Mouse (Mus musculus): Measurements from ENCODE around the gene Pgs1. TPM values are rescaled to one million over a fixed set of nuclear protein-coding genes. Genes with fewer than 3 reads are reported as not detected.

Pgs1 gene
- total and polyA plus RNA-seq, 3 experiments: 38.1 to 60.5 (median 50.8) TPM

GRCm38 (mm10) chr11:118024111-118024510 is 38.0 kb downstream of the Pgs1 start:
- peaks cover 63 to 91% of the 10 kb centered on the region in 2 experiments for H3K36me3 ChIP-seq (replicated peaks in 1 of 2; ENCODE audit: control insufficient read depth in 1 of 2, insufficient read depth in 1 of 2, low read length in 1 of 2)
- no peak overlapping the region for H3K9ac ChIP-seq (ENCODE audit: insufficient read depth, low read depth)
- dilution Hi-C loops (cut with MboI; ENCODE audit: extremely low pct_ligation_motif_present, extremely low pct_unique_long_range_greater_than_20kb, low sequenced_read_pairs): no loop called here
- no peak for TF ChIP-seq GABPA (IDR thresholded peaks at IDR 0.05; ENCODE audit: insufficient replicate concordance, low read depth, low read length)
- no peak for TF ChIP-seq JUND (conservative IDR thresholded peaks at IDR 0.05; ENCODE audit: low read depth, low read length)
- TF ChIP-seq ZKSCAN1 (IDR thresholded peaks at IDR 0.05; ENCODE audit: borderline replicate concordance, low read depth, low read length): no peak
- no peak for TF ChIP-seq SIN3A (IDR thresholded peaks at IDR 0.05; ENCODE audit: low read length)
- TF ChIP-seq ELF1 (IDR thresholded peaks at IDR 0.05; ENCODE audit: low read depth, low read length): no peak
- no peak for TF ChIP-seq CHD1 (IDR thresholded peaks at IDR 0.05; ENCODE audit: low read depth, low read length)
- TF ChIP-seq RAD21 (IDR thresholded peaks at IDR 0.05; ENCODE audit: low read depth, low read length): no peak
- no peak for TF ChIP-seq POLR2A (IDR thresholded peaks at IDR 0.05; ENCODE audit: low read depth, low read length)
- no peak for TF ChIP-seq MYC (IDR thresholded peaks at IDR 0.05; ENCODE audit: low read depth, low read length)
- no peak for TF ChIP-seq NRF1 (IDR thresholded peaks at IDR 0.05; ENCODE audit: low read depth, low read length)
- no peak for TF ChIP-seq MXI1 (IDR thresholded peaks at IDR 0.05; ENCODE audit: low read depth, low read length)
- TF ChIP-seq ZMIZ1 (IDR thresholded peaks at IDR 0.05; ENCODE audit: low read depth, low read length): no peak
- no peak for TF ChIP-seq CHD2 (IDR thresholded peaks at IDR 0.05; ENCODE audit: low read length)
- TF ChIP-seq RCOR1 (conservative IDR thresholded peaks at IDR 0.05; ENCODE audit: low read depth, low read length): no peak
- no peak for TF ChIP-seq ZC3H11A (IDR thresholded peaks at IDR 0.05; ENCODE audit: low read depth, low read length)
- TF ChIP-seq NELFE (IDR thresholded peaks at IDR 0.05; ENCODE audit: low read depth, low read length): no peak
- no peak for TF ChIP-seq USF2 (conservative IDR thresholded peaks at IDR 0.05; ENCODE audit: low read depth, low read length)
- no peak for TF ChIP-seq MEF2A (IDR thresholded peaks at IDR 0.05; ENCODE audit: borderline replicate concordance, low read depth, low read length)
- no peak for TF ChIP-seq HCFC1 (IDR thresholded peaks at IDR 0.05; ENCODE audit: low read depth, low read length)
- H3K4me3 ChIP-seq (replicated peaks in 1 of 3; ENCODE audit: low read depth in 2 of 3, low read length in 2 of 3, poor library complexity in 1 of 3): no peak overlapping the region
- H3K27ac ChIP-seq (ENCODE audit: insufficient read depth, low read depth): no peak overlapping the region
- no peaks in the 10 kb centered on the region for H3K27me3 ChIP-seq (replicated peaks)
- in situ Hi-C loops (cut with MboI; ENCODE audit: low pct_ligation_motif_present, low pct_unique_long_range_greater_than_20kb, low sequenced_read_pairs): loop anchor here (5.0 kb wide), 1 partner anchor 152 kb away; the partner anchor contains the start of gene Tha1
- H3K4me2 ChIP-seq (ENCODE audit: insufficient read depth, low read depth, poor library complexity, severe bottlenecking): no peak overlapping the region
- no peaks in the 10 kb centered on the region for H3K4me1 ChIP-seq (ENCODE audit: control insufficient read depth in 1 of 2, insufficient read depth in 2 of 2)
- DNase-seq (ENCODE audit: extremely low read depth): no peak
- H3K9me3 ChIP-seq (replicated peaks; ENCODE audit: low read length): no peaks in the 10 kb centered on the region
- H3K79me2 ChIP-seq (replicated peaks; ENCODE audit: control insufficient read depth, extremely low read depth, insufficient read depth, poor library complexity, severe bottlenecking): no peaks in the 10 kb centered on the region

- no peaks in the 10 kb centered on the region for H3K79me2 ChIP-seq (replicated peaks; ENCODE audit: control insufficient read depth, extremely low read depth, insufficient read depth, poor library complexity, severe bottlenecking)
- no peak for DNase-seq (ENCODE audit: extremely low read depth)
- H3K27ac ChIP-seq (ENCODE audit: insufficient read depth, low read depth): no peak overlapping the region
- H3K36me3 ChIP-seq (replicated peaks in 1 of 2; ENCODE audit: control insufficient read depth in 1 of 2, insufficient read depth in 1 of 2, low read length in 1 of 2): peaks cover 26 to 62% of the 10 kb centered on the region in 2 experiments
- no peaks in the 10 kb centered on the region for H3K4me1 ChIP-seq (ENCODE audit: control insufficient read depth in 1 of 2, insufficient read depth in 2 of 2)
- H3K4me2 ChIP-seq (ENCODE audit: insufficient read depth, low read depth, poor library complexity, severe bottlenecking): no peak overlapping the region
- peaks cover 6% of the 10 kb centered on the region for H3K9me3 ChIP-seq (replicated peaks; ENCODE audit: low read length)
- in situ Hi-C loops (cut with MboI; ENCODE audit: low pct_ligation_motif_present, low pct_unique_long_range_greater_than_20kb, low sequenced_read_pairs) (no loop called here), dilution Hi-C loops (cut with MboI; ENCODE audit: extremely low pct_ligation_motif_present, extremely low pct_unique_long_range_greater_than_20kb, low sequenced_read_pairs) (no loop called here)
- H3K9ac ChIP-seq (ENCODE audit: insufficient read depth, low read depth): no peak overlapping the region
- no peaks in the 10 kb centered on the region for H3K27me3 ChIP-seq (replicated peaks)
- no peak overlapping the region for H3K4me3 ChIP-seq (replicated peaks in 1 of 3; ENCODE audit: low read depth in 2 of 3, low read length in 2 of 3, poor library complexity in 1 of 3)
- TF ChIP-seq IRF4 (IDR thresholded peaks at IDR 0.05; ENCODE audit: low read depth, low read length) (no peak), CHD2 (IDR thresholded peaks at IDR 0.05; ENCODE audit: low read length) (no peak), POLR2AphosphoS2 (IDR thresholded peaks at IDR 0.05; ENCODE audit: low read depth, low read length) (no peak), MEF2A (IDR thresholded peaks at IDR 0.05; ENCODE audit: borderline replicate concordance, low read depth, low read length) (no peak), ETS1 (conservative IDR thresholded peaks at IDR 0.05; ENCODE audit: low read depth, low read length) (no peak), SMC3 (IDR thresholded peaks at IDR 0.05; ENCODE audit: low read depth, low read length) (peak; percentile 27), EP300 (IDR thresholded peaks at IDR 0.05; ENCODE audit: low read length) (no peak), MAX (IDR thresholded peaks at IDR 0.05; ENCODE audit: low read length) (no peak), SIN3A (IDR thresholded peaks at IDR 0.05; ENCODE audit: low read length) (no peak), MAFK (IDR thresholded peaks at IDR 0.05; ENCODE audit: insufficient replicate concordance, low read length) (no peak), NRF1 (IDR thresholded peaks at IDR 0.05; ENCODE audit: low read depth, low read length) (no peak), RAD21 (IDR thresholded peaks at IDR 0.05; ENCODE audit: low read depth, low read length) (peak; percentile 26), ZC3H11A (IDR thresholded peaks at IDR 0.05; ENCODE audit: low read depth, low read length) (no peak), KAT2A (IDR thresholded peaks at IDR 0.05; ENCODE audit: insufficient replicate concordance, low read length) (no peak), BHLHE40 (IDR thresholded peaks at IDR 0.05; ENCODE audit: low read depth, low read length) (no peak), MYC (IDR thresholded peaks at IDR 0.05; ENCODE audit: low read depth, low read length) (no peak), UBTF (IDR thresholded peaks at IDR 0.05; ENCODE audit: low read depth, low read length) (no peak), MAZ (IDR thresholded peaks at IDR 0.05; ENCODE audit: low read depth, low read length) (no peak), RCOR1 (conservative IDR thresholded peaks at IDR 0.05; ENCODE audit: low read depth, low read length) (no peak), ZMIZ1 (IDR thresholded peaks at IDR 0.05; ENCODE audit: low read depth, low read length) (no peak), CTCF (conservative IDR thresholded peaks at IDR 0.05 in 1 of 2, IDR thresholded peaks at IDR 0.05 in 1 of 2; ENCODE audit: low read depth in 2 of 2, low read length in 2 of 2) (peak in 1 of 2 experiments; percentile 49; a peak in 2 of 4 replicates)
Measured at GRCm38 (mm10) chr11:118029170-118029569, 43.1 kb downstream of the Pgs1 start.
